Mouse (Mus musculus) limb, embryonic 13.5 days (tissue): Measurements from ENCODE around the gene Rasgef1c. TPM values are rescaled to one million over a fixed set of nuclear protein-coding genes. Genes with fewer than 3 reads are reported as not detected.

Experiments used
- ATAC-seq: fragments of 200-750 bp; cut with Nextera tagmentation; 2 replicates; pipeline ENCODE4 v1.8.0; 2017; ENCODE audit warnings: low read depth, moderate number of reproducible peaks, moderate TSS enrichment; ENCODE audit not compliant: low FRiP score
- H3K27ac ChIP-seq: fragments of 300-500 bp; sonication (generic); 2 replicates; pipeline ENCODE4 v1.5.1; 2015; ENCODE audit warnings: inconsistent platforms, mild to moderate bottlenecking, moderate library complexity
- H3K27me3 ChIP-seq: fragments of 300-500 bp; sonication (generic); 2 replicates; pipeline ENCODE4 v1.6.1; 2015; ENCODE audit warnings: mild to moderate bottlenecking, inconsistent platforms
- H3K36me3 ChIP-seq: fragments of 300-500 bp; sonication (generic); 2 replicates; pipeline ENCODE4 v1.6.1; 2015; ENCODE audit warnings: inconsistent platforms, mild to moderate bottlenecking, moderate library complexity
- H3K4me1 ChIP-seq: fragments of 300-500 bp; sonication (generic); 2 replicates; pipeline ENCODE4 v1.6.1; 2015; ENCODE audit warnings: inconsistent platforms
- H3K4me2 ChIP-seq: fragments of 300-500 bp; sonication (generic); replicated peaks from 2 replicates; pipeline ENCODE4 v1.6.1; 2015; ENCODE audit warnings: inconsistent platforms, mild to moderate bottlenecking, moderate library complexity
- H3K4me3 ChIP-seq: fragments of 300-500 bp; sonication (generic); 2 replicates; pipeline ENCODE4 v1.5.1; 2015; ENCODE audit warnings: moderate library complexity, mild to moderate bottlenecking, inconsistent platforms
- H3K9ac ChIP-seq: fragments of 300-500 bp; sonication (generic); 2 replicates; pipeline ENCODE4 v1.6.1; 2015; ENCODE audit warnings: mild to moderate bottlenecking, inconsistent platforms
- H3K9me3 ChIP-seq: fragments of 300-500 bp; sonication (generic); 2 replicates; pipeline ENCODE4 v1.6.1; 2016; ENCODE audit warnings: inconsistent platforms
- WGBS: fragments of 180-500 bp; shearing (Covaris S2); methylation state at CpG from one replicate; pipeline ENCODE4 v1.1.7; 2015; 5-methylcytosine and 5-hydroxymethylcytosine counted together
- polyA plus RNA-seq: library from polyadenylated mRNA; unstranded; fragments of >200 nt; fragmentation: Nextera tagmentation; extraction: Ambion mirVana; gene quantifications from 2 replicates; pipeline ENCODE4 v1.2.1, GENCODE M21; 2015

Gene Rasgef1c
- polyA plus RNA-seq, 1 experiment from 2014 or later = 0.27 TPM

DNA sequence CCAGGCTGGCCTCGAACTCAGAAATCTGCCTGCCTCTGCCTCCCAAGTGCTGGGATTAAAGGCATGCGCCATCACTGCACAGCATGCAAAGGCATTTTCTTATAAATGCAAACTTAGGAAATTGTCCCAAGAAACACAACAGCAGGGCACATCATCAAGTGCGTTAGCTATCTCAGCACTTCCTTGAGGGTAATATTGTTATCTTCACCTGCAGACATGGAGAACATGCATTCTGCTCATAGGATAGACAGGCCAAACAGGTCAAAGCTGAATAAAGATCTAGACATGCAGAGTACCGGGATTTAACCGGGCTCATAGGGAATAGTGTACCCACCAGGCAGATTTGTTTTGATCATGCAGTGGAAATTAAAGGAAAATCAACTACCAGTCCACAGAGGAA lies 9.6 kb upstream of the Rasgef1c start:
- no peaks in the 10 kb centered on the region for H3K27me3 ChIP-seq
- H3K9ac ChIP-seq = no peak overlapping the region
- H3K36me3 ChIP-seq = peaks cover 21% of the 10 kb centered on the region
- no peak overlapping the region for H3K27ac ChIP-seq
- no peaks in the 10 kb centered on the region for H3K9me3 ChIP-seq
- no peak overlapping the region for H3K4me3 ChIP-seq
- H3K4me2 ChIP-seq = no peak overlapping the region
- H3K4me1 ChIP-seq = no peaks in the 10 kb centered on the region
- 90% methylated on average over 5 of the region's 5 CpGs for WGBS
- no peak for ATAC-seq

DNA sequence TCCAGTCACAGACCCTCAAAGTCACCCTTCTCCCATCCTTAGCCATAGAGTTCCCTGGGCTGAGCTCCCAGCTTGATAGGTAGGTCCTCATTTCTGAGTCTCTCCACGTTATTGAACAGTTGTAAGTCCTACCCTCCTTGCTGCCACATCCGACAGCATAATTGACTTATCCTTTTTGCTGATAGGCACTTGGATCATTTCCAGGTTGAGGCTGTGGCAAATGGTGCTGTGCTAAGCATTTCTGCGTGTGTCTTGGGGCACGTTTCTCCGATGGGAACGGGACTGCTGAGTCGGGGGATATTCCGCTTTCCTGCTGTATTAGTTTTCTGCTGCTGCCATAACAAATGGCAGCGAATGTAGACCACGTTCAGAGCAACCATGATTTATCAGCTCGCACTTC lies 7.8 kb upstream of the Rasgef1c start:
- no peaks in the 10 kb centered on the region for H3K4me1 ChIP-seq
- peaks cover 4% of the 10 kb centered on the region; the same call in 1 of the 2 replicates for H3K36me3 ChIP-seq
- WGBS = 68% methylated on average over 11 of the region's 11 CpGs

DNA sequence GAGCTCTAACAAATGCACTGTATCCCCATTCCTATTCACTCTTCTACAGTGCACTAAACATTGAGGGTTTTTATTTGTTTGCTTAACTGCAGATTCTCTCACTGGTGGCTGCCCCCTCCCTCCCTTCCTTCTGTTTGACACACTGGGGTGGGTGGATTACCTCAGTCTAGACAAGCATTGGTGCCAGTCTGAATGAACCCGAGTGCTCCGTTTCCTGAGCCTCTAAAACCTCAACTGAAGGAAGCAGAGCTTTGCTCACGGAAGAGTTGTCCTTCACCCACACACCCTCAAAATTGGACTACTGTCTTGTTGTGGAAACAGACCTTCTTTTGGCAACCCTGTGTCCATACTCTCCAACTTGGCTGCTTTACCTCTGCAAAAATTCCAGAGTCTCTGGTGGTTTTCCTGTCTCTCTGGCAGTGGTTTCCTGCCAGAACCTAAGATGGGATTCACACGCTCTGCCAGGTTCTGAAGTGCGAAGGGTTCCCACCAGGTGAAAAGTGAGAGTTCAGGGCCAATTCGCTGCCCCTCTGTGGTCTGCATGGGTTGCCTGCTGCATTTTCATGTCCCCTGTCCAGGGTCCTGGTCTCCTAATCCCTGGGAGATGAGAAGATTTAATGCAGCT lies 5.6 kb upstream of the Rasgef1c start:
- Histone ChIP-seq H3K4me2 (no peak overlapping the region), H3K9ac (no peak overlapping the region), H3K4me3 (no peak overlapping the region), H3K27me3 (peaks cover 27% of the 10 kb centered on the region), H3K4me1 (peaks cover 3% of the 10 kb centered on the region; the same call in 1 of the 2 replicates), H3K36me3 (no peaks in the 10 kb centered on the region), H3K9me3 (peaks cover 4% of the 10 kb centered on the region; the same call in 1 of the 2 replicates), H3K27ac (no peak overlapping the region)
- no peak for ATAC-seq
- 45% methylated on average over 6 of the region's 6 CpGs for WGBS

More for the DNA sequence above, 7.8 kb upstream of the Rasgef1c start:
- ATAC-seq = no peak
- H3K27ac ChIP-seq = no peak overlapping the region
- no peak overlapping the region for H3K4me2 ChIP-seq
- H3K27me3 ChIP-seq = peaks cover 4% of the 10 kb centered on the region; the same call in 1 of the 2 replicates
- H3K4me3 ChIP-seq = no peak overlapping the region
- H3K9ac ChIP-seq = no peak overlapping the region
- H3K9me3 ChIP-seq = peaks cover 4% of the 10 kb centered on the region; the same call in 1 of the 2 replicates

DNA sequence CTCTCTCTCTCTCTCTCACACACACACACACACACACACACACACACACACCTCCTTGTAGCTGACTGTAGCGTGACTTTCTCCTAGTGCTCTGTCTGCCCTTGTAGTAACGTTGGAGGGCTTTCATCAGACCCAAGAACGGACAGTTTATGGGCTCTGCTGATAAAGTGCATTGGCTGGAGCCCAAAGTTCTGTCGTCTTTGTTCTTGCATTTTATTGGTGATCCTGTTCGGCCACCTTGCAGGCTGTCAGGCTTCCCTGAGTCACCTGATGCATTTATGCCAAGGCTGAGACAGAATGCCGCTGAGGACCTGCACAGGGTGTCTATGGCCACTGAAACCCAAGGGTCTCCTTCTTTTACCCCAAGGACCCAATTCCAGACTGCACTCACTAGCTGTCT lies 1.6 kb upstream of the Rasgef1c start:
- Histone ChIP-seq H3K4me3 (no peak overlapping the region), H3K9ac (no peak overlapping the region), H3K4me1 (peaks cover 7% of the 10 kb centered on the region; the same call in 1 of the 2 replicates), H3K36me3 (no peaks in the 10 kb centered on the region), H3K9me3 (peaks cover 4% of the 10 kb centered on the region; the same call in 1 of the 2 replicates), H3K27ac (no peak overlapping the region), H3K27me3 (peaks cover 48% of the 10 kb centered on the region), H3K4me2 (no peak overlapping the region)
- no peak for ATAC-seq
- WGBS = 40% methylated on average over 6 of the region's 6 CpGs

DNA sequence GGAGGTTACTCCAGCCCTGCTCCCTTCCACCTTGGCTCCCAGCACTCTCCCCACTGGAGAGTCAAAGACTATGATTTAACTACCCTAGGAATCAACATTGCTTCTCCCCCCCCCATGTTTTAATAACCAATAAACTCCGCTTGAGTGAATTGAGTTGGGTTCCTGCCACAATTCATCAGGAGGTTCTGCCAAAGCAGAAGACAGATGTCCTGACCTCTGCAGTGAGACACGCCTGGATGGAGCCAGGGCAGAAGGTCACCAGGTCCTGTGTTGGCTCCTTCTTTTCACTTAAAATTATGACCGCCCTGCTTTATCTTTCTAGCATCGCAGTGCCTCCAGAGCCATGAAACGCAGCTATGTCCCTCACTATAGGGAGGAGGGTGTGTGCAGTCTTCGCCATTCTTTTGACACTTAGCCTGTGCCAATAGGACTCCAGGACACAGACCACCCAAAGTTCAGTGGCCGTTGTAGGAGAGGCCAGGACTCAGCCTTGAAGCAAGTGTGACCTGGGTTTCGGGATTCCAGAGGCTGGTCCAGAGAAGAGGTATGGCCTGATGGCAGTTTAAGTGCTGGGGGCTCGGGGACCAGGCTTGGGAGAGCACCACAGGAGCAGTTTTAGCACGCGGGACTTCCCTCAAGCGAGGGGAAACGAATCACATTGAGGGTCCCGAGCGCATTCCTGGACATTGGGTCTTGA lies 525 bp upstream of the Rasgef1c start:
- peak; percentile 24; the same call in 1 of the 2 replicates for ATAC-seq
- Histone ChIP-seq H3K27me3 (peaks cover 48% of the 10 kb centered on the region), H3K36me3 (no peaks in the 10 kb centered on the region), H3K9me3 (peaks cover 4% of the 10 kb centered on the region; the same call in 1 of the 2 replicates), H3K9ac (peak overlapping the region; percentile 70; the same call in 1 of the 2 replicates), H3K4me3 (peak overlapping the region; percentile 69), H3K27ac (no peak overlapping the region), H3K4me2 (peak overlapping the region; percentile 100), H3K4me1 (peaks cover 7% of the 10 kb centered on the region; the same call in 1 of the 2 replicates)
- WGBS = 18% methylated on average over 15 of the region's 15 CpGs

DNA sequence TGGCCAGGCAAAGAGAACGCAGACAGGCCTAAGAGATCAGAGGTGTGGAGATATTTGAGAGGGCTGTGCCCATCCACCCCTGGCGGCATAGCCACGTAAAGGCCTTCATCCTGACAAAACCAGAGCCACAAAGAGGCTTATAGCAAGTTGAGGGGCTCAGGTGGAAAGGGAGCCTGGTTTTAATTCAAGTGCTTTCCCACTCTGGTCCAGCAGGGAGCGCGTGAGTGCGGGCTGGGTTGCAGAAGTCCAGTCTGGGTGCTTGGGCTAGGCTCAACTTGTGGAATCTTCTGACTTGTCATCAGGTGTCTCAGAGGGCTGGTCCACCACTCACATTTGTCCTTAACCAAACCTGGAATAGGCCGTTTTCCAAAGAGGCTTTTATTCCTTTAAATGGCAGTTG lies 1.7 kb downstream of the Rasgef1c start:
- Histone ChIP-seq H3K4me2 (no peak overlapping the region), H3K9ac (no peak overlapping the region), H3K36me3 (no peaks in the 10 kb centered on the region), H3K9me3 (no peaks in the 10 kb centered on the region), H3K27me3 (peaks cover 48% of the 10 kb centered on the region), H3K27ac (no peak overlapping the region), H3K4me1 (peaks cover 7% of the 10 kb centered on the region; the same call in 1 of the 2 replicates), H3K4me3 (no peak overlapping the region)
- no peak for ATAC-seq
- WGBS = 10% methylated on average over 7 of the region's 7 CpGs

DNA sequence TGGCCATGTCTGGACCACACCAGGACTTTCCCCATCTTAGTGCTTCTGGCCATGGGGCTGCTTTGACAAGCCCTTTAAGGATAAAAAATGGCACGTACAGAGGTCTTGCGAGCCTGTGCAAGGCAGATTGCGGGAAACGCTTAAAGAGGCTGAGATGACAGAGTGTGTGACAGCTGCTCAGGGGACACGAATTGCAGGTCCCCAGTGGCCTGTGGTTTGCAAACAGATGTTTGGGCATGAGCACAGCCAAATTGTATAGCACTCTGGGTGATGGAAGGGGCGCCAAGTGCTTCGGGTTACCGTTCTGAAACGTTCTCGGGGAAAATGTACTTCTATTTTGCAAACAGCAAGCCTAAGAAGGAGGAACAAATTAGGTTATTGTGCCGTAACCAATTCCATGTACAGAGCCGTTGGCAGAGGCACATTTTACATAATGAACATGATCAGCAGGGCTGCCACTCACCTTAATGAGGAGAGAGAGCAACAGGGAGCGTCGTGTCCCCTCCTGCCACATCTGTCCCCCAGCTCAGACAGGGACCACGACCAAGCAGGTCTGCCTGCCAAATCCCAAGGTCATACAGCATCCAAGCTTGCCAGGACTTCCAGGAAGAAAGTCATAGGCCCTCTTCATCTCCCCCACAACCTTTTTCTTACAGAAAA lies 17.0 kb downstream of the Rasgef1c start:
- Histone ChIP-seq H3K4me1 (peaks cover 7% of the 10 kb centered on the region; the same call in 1 of the 2 replicates), H3K4me3 (no peak overlapping the region), H3K4me2 (no peak overlapping the region), H3K27me3 (no peaks in the 10 kb centered on the region), H3K36me3 (no peaks in the 10 kb centered on the region), H3K9me3 (no peaks in the 10 kb centered on the region), H3K27ac (no peak overlapping the region), H3K9ac (peak overlapping the region; percentile 19; the same call in 1 of the 2 replicates)
- no peak for ATAC-seq
- WGBS = 34% methylated on average over 15 of the region's 15 CpGs

DNA sequence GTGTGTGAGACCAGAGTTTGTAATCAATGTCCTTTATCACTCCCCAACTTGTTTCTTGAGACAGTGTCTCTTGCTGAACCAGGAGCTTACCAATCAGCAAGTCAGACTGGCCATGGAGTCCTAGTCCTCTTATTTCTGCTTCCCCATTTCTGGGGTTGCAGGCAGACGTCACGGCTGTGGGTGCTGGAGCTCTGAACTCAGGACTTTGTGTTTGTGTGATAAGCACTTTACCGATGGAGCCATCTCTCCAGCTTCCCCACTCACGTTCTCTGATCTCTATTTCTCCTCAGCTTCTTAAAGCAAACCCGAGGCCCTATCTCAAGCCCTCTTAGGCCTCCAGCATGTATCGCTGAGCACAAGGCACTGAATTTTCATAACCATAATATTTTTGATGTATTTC lies 17.7 kb downstream of the Rasgef1c start:
- H3K4me3 ChIP-seq = no peak overlapping the region
- 88% methylated on average over 6 of the region's 6 CpGs for WGBS
- peaks cover 7% of the 10 kb centered on the region; the same call in 1 of the 2 replicates for H3K4me1 ChIP-seq
- no peak overlapping the region for H3K4me2 ChIP-seq
- H3K27ac ChIP-seq = no peak overlapping the region
- no peaks in the 10 kb centered on the region for H3K9me3 ChIP-seq
- no peaks in the 10 kb centered on the region for H3K36me3 ChIP-seq
- H3K9ac ChIP-seq = no peak overlapping the region
- no peak for ATAC-seq
- H3K27me3 ChIP-seq = no peaks in the 10 kb centered on the region

DNA sequence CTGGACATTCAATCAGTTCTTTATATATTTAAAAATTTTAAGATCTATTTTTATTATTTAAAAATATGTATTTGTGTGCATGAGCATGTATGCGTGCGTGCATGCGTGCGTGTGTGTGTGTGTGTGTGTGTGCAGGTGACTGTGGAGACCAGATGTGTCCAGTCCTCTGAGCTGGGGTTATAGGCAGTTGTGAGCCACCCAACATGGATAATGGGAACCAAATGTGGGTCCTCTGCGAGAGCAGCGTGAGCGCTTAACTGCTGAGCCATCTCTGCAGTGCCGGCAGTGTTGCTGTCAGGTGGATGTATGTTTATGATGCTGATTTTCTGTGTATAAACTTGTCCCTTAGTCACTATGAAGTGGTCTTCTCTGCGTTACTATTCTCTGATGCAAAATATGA lies 21.9 kb downstream of the Rasgef1c start:
- Histone ChIP-seq H3K27ac (no peak overlapping the region), H3K36me3 (no peaks in the 10 kb centered on the region), H3K4me3 (no peak overlapping the region), H3K4me1 (peaks cover 23% of the 10 kb centered on the region), H3K9ac (no peak overlapping the region), H3K27me3 (peaks cover 4% of the 10 kb centered on the region; the same call in 1 of the 2 replicates), H3K9me3 (no peaks in the 10 kb centered on the region), H3K4me2 (no peak overlapping the region)
- ATAC-seq = no peak
- WGBS = 29% methylated on average over 9 of the region's 9 CpGs

DNA sequence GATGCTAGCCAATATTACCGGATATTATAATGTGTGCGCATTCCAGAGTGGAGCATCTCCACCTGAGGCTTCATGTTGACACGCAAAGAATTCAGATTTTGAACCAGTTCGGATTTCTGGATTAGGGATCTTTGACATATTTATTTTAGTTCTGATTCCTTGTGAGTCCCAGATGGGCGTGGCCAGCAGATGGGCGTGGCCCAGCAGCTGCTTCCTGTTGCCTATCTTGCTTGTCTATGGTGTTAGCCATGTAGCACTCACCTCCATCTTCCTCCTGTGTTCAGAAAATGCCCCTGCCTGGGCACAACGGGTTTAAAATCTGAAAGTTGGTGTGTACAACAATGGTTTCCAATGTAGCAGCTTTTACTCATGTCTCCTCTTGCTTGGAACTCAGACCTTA lies 24.5 kb downstream of the Rasgef1c start:
- Histone ChIP-seq H3K4me1 (peaks cover 18% of the 10 kb centered on the region), H3K4me3 (no peak overlapping the region), H3K9me3 (no peaks in the 10 kb centered on the region), H3K9ac (no peak overlapping the region), H3K27ac (no peak overlapping the region), H3K36me3 (no peaks in the 10 kb centered on the region), H3K4me2 (no peak overlapping the region), H3K27me3 (peaks cover 4% of the 10 kb centered on the region; the same call in 1 of the 2 replicates)
- no peak for ATAC-seq
- 78% methylated on average over 7 of the region's 7 CpGs for WGBS

DNA sequence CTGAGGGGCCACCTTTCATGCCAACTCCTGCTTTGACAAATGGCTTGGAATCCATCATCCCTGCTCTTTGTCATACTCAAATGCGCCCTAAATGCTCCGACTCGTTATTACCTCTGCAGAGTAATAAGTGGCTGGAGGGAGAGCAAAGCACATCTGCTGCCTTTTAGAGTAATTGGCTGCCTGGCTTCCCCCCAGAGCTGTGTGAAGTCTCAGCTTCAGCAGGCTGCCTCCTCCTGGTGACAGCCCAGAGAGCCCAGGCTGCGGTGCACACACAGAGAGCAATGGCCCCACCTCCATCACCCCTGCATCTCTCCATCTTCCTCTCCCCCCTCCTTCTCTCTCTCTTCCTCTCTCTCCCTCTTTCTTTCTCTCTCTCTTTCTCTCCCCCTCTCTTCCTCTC lies 25.5 kb downstream of the Rasgef1c start:
- Histone ChIP-seq H3K9ac (no peak overlapping the region), H3K4me2 (peak overlapping the region; percentile 40), H3K27me3 (peaks cover 4% of the 10 kb centered on the region; the same call in 1 of the 2 replicates), H3K4me3 (no peak overlapping the region), H3K9me3 (no peaks in the 10 kb centered on the region), H3K27ac (no peak overlapping the region), H3K4me1 (peaks cover 23% of the 10 kb centered on the region), H3K36me3 (no peaks in the 10 kb centered on the region)
- WGBS = 0% methylated on average over 4 of the region's 4 CpGs
- peak; percentile 71; the same call in 1 of the 2 replicates for ATAC-seq

DNA sequence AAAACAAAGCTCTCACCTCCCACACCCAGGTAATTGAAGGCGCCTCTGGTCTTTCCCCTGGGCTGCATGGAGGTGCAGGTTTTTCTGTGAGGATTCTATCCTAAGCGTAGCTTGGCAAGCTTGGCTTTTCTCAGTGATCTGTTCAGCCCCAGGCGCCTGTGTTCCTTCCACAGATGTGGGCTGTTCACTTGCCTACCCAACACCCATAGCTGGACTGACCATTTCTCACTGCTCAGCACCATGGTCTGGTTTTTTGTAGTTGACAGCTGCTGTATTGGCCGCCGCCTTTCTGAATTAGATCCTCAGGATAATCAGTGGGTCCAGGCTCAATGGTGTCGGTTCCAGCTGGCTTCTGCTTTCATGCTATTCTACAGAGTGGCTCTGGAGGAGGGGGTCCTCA lies 26.0 kb downstream of the Rasgef1c start:
- WGBS = 41% methylated on average over 6 of the region's 6 CpGs
- H3K9ac ChIP-seq = no peak overlapping the region
- H3K4me1 ChIP-seq = peaks cover 24% of the 10 kb centered on the region
- no peaks in the 10 kb centered on the region for H3K36me3 ChIP-seq
- no peak overlapping the region for H3K4me2 ChIP-seq
- H3K9me3 ChIP-seq = no peaks in the 10 kb centered on the region
- peaks cover 4% of the 10 kb centered on the region; the same call in 1 of the 2 replicates for H3K27me3 ChIP-seq
- no peak for ATAC-seq
- no peak overlapping the region for H3K4me3 ChIP-seq
- no peak overlapping the region for H3K27ac ChIP-seq
